Comparison of ENCODE assay signal across 9 mouse cellular contexts in genomic region chr10:40630457-40630856, GRCm38 (mm10). TPM values are rescaled to one million over a fixed set of nuclear protein-coding genes. Genes with fewer than 3 reads are reported as not detected.
DNase-seq lines count a peak whose midpoint lies in the region; ATAC-seq and TF ChIP-seq lines count a peak whose summit lies in the region.
"Had no signal": no experiment of that assay in that cellular context is flagged by ENCODE, and none has a peak within 500 bp of the region (broad histone marks: within the 10 kb centered on the region; RNA-seq: fewer than 3 reads in every experiment).

No protein-coding gene starts in this region.

- H3K27me3 ChIP-seq in heart, adult 2 months (ENCODE audit: control insufficient read depth, insufficient read depth, low read length) = no peaks in the 10 kb centered on the region
- no peaks in the 10 kb centered on the region for H3K27me3 ChIP-seq in midbrain, embryonic 14.5 days (ENCODE audit: control insufficient read depth, insufficient read depth, low read length)
- H3K27me3 ChIP-seq: embryonic facial prominence, embryonic 13.5 days had no signal

- TF ChIP-seq EP300 in heart, adult 2 months (IDR thresholded peaks at IDR 0.05; ENCODE audit: insufficient read depth, low read depth, low read length) = no peak

- no peaks in the 10 kb centered on the region; the same call in none of the 2 replicates for H3K36me3 ChIP-seq in heart, adult 2 months (ENCODE audit: control insufficient read depth, insufficient read depth, low read length)
- no peaks in the 10 kb centered on the region for H3K36me3 ChIP-seq in midbrain, embryonic 14.5 days (ENCODE audit: control insufficient read depth, insufficient read depth, low read length)
- H3K36me3 ChIP-seq: embryonic facial prominence, embryonic 13.5 days had no signal

- ATAC-seq in midbrain, embryonic 14.5 days (ENCODE audit: low FRiP score, low TSS enrichment) = no peak

- no peak overlapping the region for H3K4me2 ChIP-seq in midbrain, embryonic 14.5 days (ENCODE audit: low read length)
- H3K4me2 ChIP-seq: embryonic facial prominence, embryonic 13.5 days had no signal

- peak overlapping the region; percentile 91 for H3K27ac ChIP-seq in heart, adult 2 months
- H3K27ac ChIP-seq in midbrain, embryonic 14.5 days (replicated peaks; ENCODE audit: low read depth, low read length) = no peak overlapping the region
- H3K27ac ChIP-seq: embryonic facial prominence, embryonic 13.5 days had no signal

- no peak for TF ChIP-seq CTCF in brain, embryonic 14.5 days (IDR thresholded peaks at IDR 0.05; ENCODE audit: borderline replicate concordance, extremely low read depth, insufficient read depth, insufficient read length)
- no peak for TF ChIP-seq CTCF in heart, adult 2 months (IDR thresholded peaks at IDR 0.05)

- peak; percentile 5 to 38 for DNase-seq in adrenal gland, postnatal 36 days
- DNase-seq in adrenal gland, postnatal 4 days (ENCODE audit: low spot score in 2 of 2) = no peak
- peak; percentile 17 for DNase-seq in brain, embryonic 14.5 days (ENCODE audit: low read depth)
- peak; percentile 41 to 60 for DNase-seq in heart, adult 2 months
- DNase-seq in kidney, postnatal 25 days = peak; percentile 86 to 93
- DNase-seq in urinary bladder, adult 18-20 months (ENCODE audit: low spot score in 2 of 2) = no peak
- no peak for DNase-seq in midbrain, embryonic 14.5 days
- DNase-seq in layer of hippocampus, postnatal 36 days = no peak

- no peak for TF ChIP-seq POLR2A in brain, embryonic 14.5 days (IDR thresholded peaks at IDR 0.05; ENCODE audit: borderline replicate concordance, extremely low read depth, insufficient read depth, insufficient read length, poor library complexity, severe bottlenecking)
- TF ChIP-seq POLR2A in heart, adult 2 months (IDR thresholded peaks at IDR 0.05; ENCODE audit: insufficient read depth, low read depth, low read length) = no peak

- no peaks in the 10 kb centered on the region for H3K9me3 ChIP-seq in midbrain, embryonic 14.5 days (ENCODE audit: control insufficient read depth, low read length)
- H3K9me3 ChIP-seq: embryonic facial prominence, embryonic 13.5 days had no signal

- H3K4me3 ChIP-seq in heart, adult 2 months = peak overlapping the region; percentile 31
- H3K4me3 ChIP-seq in midbrain, embryonic 14.5 days (replicated peaks; ENCODE audit: low read depth, low read length) = no peak overlapping the region
- H3K4me3 ChIP-seq: embryonic facial prominence, embryonic 13.5 days had no signal

- no peaks in the 10 kb centered on the region for H3K79me2 ChIP-seq in heart, adult 2 months (replicated peaks; ENCODE audit: control insufficient read depth, insufficient read depth, low read length)

- H3K4me1 ChIP-seq in heart, adult 2 months (ENCODE audit: control insufficient read depth, insufficient read depth, low read length) = peaks cover 2% of the 10 kb centered on the region; the same call in 1 of the 2 replicates
- no peaks in the 10 kb centered on the region for H3K4me1 ChIP-seq in midbrain, embryonic 14.5 days (ENCODE audit: control insufficient read depth, insufficient read depth, low read length)

- H3K9ac ChIP-seq in heart, adult 2 months (ENCODE audit: low read depth, low read length) = peak overlapping the region; percentile 40
- no peak overlapping the region for H3K9ac ChIP-seq in midbrain, embryonic 14.5 days (replicated peaks; ENCODE audit: low read length)
- H3K9ac ChIP-seq: embryonic facial prominence, embryonic 13.5 days had no signal

- 57% methylated on average over 5 of the region's 5 CpGs for WGBS in heart, adult 2 months
- WGBS in midbrain, embryonic 14.5 days = 79% methylated on average over 5 of the region's 5 CpGs

- intact Hi-C loops in heart, adult 2 months (cut with DNase I) = no loop called here

RNA-seq across cellular contexts. Expression of gene Ddo, which starts 0.6 kb away (rescaled TPM):
- total RNA-seq in adrenal gland, postnatal 36 days (2021) = 10 to 100 TPM; 10.7 to 11.8 TPM
- total RNA-seq in adrenal gland, postnatal 4 days (2021) = 1 to 10 TPM; 6.6 to 7.4 TPM
- 0.69 and 0.83 TPM in 2 replicates for polyA plus RNA-seq in brain, embryonic 14.5 days (2012; rRNA removed)
- 10 to 100 TPM; 33.8 to 34.1 TPM for total RNA-seq in heart, adult 2 months (2021)
- 33.5 and 62.6 TPM in 2 replicates for polyA plus RNA-seq in heart, adult 2 months (2012; rRNA removed)
- polyA plus RNA-seq in midbrain, embryonic 14.5 days (2014; fragmentation: Nextera tagmentation; extraction: Ambion mirVana) = 0.45 and 0.57 TPM in 2 replicates
- 10 to 100 TPM; 15.0 to 16.8 TPM for total RNA-seq in layer of hippocampus, postnatal 36 days (2021)

RNA-seq across cellular contexts. Expression of gene Mettl24, which starts 52.6 kb away (rescaled TPM):
- total RNA-seq in adrenal gland, postnatal 36 days (2021) = 1 to 10 TPM; 7.8 to 8.5 TPM
- total RNA-seq in adrenal gland, postnatal 4 days (2021) = 1 to 10 TPM; 9.3 to 9.9 TPM
- polyA plus RNA-seq in brain, embryonic 14.5 days (2012; rRNA removed) = 0.19 and 0.26 TPM in 2 replicates
- 1 to 10 TPM in 1 of 2 experiments, under 1 TPM in 1; 0.89 to 1.2 TPM for total RNA-seq in heart, adult 2 months (2021)
- 1.1 and 1.3 TPM in 2 replicates for polyA plus RNA-seq in heart, adult 2 months (2012; rRNA removed)
- polyA plus RNA-seq in midbrain, embryonic 14.5 days (2014; fragmentation: Nextera tagmentation; extraction: Ambion mirVana) = 0.41 and 0.57 TPM in 2 replicates
- total RNA-seq in layer of hippocampus, postnatal 36 days (2021) = 1 to 10 TPM; 1.9 to 3.0 TPM

Comparison
In these comparisons a context has a peak if more than half of its experiments do, and no peak if none do; other contexts are left out.
1. DNase-seq: peak in adrenal gland, postnatal 36 days (2 of 2), brain, embryonic 14.5 days (single experiment), heart, adult 2 months (2 of 2) and kidney, postnatal 25 days (2 of 2); none in adrenal gland, postnatal 4 days (0 of 2), urinary bladder, adult 18-20 months (0 of 2), midbrain, embryonic 14.5 days (single experiment) and layer of hippocampus, postnatal 36 days (0 of 2).